Mouse (Mus musculus): ENCODE measurements around the gene Gas8.
A peak's percentile ranks its signal among the peaks of the same experiment; 100 is the strongest.
"Not testable (repeated sequence)": the region's sequence is repeated elsewhere in the genome, so short reads cannot be mapped to it uniquely, and the experiment has no call there.

Gas8 gene

GRCm38 (mm10) chr8:123518667-123519066, at the start of gene Gas8:
Gas8 (plus strand) TSS chr8:123518834.
- DNase-seq (ENCODE audit: low spot score in 2 of 2): peak; percentile 69

- DNase-seq (ENCODE audit: low spot score in 2 of 2): not testable (repeated sequence)
Observed at GRCm38 (mm10) chr8:123472991-123473390, 45.6 kb upstream of the Gas8 start.

DNA sequence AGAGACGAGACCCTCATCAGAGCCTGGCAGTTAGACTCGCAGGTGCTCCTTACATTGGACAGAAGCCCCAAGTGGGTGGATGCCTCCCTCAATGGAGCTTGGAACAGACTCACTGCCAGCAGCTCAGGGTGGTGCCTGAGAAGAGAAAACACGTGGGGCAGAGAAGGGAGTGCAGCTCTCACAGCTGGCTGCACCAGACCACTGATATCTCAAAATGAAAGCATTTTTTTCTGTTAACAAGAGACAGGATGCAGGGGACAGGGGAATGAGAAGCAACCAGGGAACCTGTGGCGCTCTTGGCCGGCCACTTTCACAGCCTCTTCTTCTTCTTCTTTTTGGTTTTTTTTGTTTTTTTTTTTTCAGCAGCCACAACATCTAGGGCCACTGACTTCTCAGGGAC, 44.1 kb upstream of the Gas8 start:
- not testable (repeated sequence) for DNase-seq (ENCODE audit: low spot score in 2 of 2)

GRCm38 (mm10) chr8:123476911-123477736, 41.5 kb upstream of the Gas8 start:
- peak in 1 of 2 experiments; percentile 7 for DNase-seq (ENCODE audit: low spot score in 2 of 2)

DNA sequence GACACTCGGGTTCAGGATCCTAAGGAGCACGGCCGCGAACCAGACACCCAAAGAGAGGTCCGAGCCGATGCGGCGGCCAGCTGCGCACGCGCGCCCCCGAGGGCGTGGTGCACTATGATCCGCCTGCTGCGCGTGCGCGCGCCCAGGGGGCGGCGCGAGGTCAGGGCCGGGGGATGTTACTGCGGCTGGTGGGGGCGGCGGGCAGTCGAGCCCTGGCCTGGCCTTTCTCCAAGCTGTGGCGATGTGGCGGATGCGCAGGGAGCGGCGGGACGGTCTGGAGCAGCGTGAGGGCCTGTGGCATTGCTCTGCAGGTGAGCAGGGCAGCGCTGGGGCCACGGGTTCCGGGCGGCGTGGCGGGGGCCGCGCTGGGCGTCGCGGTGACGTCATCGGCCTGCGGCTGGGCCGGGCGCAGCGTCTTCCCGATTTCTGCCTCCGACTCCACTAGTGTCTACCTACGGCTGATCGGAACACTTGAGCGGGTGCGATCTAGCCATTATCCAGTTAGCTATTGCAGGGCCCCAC, 40.8 kb upstream of the Gas8 start, which contains the start of gene Afg3l1:
Afg3l1 (plus strand) TSS at position 167 of the 522 bp plus-strand sequence.
- peak; percentile 90 to 94 for DNase-seq (ENCODE audit: low spot score in 2 of 2)

DNA sequence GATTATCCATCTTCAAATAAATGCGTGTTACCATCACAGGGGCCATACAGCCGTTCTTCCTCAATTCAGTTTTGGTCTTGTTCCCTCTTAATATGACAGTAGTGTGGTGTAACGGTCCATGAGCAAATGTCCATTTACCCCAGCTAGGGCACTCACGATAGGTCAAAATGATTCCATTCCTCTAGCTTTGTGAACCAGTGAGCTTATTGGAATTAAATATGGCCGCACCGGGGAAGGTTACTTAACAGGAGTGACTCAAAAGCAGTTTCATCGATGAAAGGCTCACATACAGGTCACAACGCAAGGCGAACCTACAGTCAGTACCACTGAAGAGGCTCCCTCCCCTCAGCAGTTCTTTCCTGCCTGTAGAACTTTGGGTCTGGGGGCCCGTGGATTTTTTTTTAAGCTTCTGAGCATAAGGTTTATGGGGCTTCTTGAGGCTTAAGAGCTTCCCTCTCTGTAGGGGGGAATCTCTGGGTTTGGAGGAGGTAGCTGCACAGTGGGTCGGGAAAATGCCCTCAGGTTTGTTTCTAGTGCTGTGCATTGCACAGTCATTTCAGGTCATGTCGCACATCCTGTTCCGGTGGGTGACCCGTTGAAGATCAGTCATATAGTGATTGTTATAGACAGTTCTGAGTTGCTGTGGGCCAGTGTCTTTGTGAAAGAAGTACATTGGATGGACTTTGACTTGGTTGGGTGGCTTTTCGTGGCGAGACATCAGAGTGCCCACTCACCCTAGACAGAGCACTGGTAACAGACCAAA, 40.0 kb upstream of the Gas8 start:
- peak in 1 of 2 experiments; percentile 12 for DNase-seq (ENCODE audit: low spot score in 2 of 2)

- DNase-seq (ENCODE audit: low spot score in 2 of 2): no peak
Observed at GRCm38 (mm10) chr8:123482627-123483026, 36.0 kb upstream of the Gas8 start.

- no peak for DNase-seq (ENCODE audit: low spot score in 2 of 2)
Observed at GRCm38 (mm10) chr8:123491280-123492075, 27.2 kb upstream of the Gas8 start.

DNA sequence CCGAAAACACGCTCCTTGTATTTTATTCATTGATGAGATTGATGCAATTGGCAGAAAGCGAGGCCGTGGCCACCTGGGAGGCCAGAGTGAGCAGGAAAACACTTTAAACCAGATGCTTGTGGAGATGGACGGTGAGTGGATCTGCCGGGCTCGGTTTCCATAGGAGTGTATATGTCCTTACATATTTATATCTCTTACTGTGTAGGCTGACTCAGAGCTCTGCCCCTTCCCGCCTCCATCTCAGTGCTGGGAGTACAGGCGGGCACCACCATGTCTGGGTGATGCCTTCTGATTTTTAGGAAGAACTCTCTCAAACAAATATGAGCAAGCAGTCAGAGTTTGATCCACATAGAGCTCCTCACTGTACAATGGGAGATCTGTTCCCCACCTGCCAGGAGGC, 25.7 kb upstream of the Gas8 start:
- no peak for DNase-seq (ENCODE audit: low spot score in 2 of 2)

DNA sequence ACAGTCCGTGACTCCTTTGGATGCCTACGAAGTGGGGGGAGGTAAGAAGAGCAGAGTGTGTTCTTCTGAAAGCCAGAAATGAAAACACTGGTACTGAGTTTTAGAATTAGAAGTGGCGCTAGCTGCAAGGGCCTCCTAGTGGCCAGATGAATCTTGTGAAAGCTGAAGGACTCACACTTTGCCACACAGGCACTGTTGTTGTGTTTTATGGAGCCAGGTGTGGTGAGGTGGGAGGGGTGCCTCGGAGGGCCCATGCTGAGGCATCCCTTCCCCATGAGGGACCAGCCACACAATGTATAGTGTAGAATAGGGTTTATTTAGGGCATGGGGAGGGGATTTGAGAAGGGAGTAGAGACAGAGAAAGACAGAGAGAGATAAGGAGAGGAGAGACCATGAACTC, 20.9 kb upstream of the Gas8 start:
- no peak for DNase-seq (ENCODE audit: low spot score in 2 of 2)

DNA sequence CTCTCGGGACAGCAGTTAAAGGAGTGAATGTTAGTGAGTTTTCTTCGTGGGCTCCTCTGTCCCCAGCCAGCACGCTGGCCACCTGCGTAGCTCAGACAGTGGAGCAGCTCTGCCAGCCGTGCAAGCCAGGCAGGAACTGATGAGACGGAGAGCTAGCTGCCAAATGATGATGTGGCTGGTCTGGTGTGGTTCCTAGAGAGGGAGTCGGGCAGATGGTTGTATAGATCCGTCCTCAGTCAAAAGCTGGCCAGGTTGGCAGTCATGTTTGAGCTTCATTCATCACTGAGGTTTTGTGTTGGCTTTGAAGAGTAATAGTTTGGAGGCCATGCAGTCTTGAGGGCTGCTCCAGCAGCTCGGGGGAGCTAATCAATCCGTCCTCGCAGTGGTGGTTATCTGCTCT, 19.7 kb upstream of the Gas8 start:
- no peak for DNase-seq (ENCODE audit: low spot score in 2 of 2)

DNA sequence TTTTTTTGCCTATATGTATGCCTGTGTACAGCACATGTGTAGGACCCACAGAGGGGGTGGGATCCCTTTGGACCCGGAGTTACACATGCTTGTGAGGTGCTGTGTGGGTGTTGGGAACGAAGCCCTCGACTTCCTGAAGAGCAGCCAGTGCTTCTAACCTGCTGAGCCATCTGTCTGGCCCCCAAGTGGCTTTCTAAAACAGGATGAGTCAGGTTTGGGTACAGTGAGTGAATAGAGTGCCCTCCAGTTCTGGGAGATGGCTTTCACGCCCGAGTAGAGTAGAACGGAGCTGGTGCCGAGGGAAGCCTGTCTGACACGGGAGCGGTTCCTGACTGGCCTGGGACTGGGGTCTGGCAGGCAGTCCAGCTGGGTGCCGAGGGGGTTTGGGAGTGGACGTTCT, 19.1 kb upstream of the Gas8 start:
- DNase-seq (ENCODE audit: low spot score in 2 of 2): no peak

DNA sequence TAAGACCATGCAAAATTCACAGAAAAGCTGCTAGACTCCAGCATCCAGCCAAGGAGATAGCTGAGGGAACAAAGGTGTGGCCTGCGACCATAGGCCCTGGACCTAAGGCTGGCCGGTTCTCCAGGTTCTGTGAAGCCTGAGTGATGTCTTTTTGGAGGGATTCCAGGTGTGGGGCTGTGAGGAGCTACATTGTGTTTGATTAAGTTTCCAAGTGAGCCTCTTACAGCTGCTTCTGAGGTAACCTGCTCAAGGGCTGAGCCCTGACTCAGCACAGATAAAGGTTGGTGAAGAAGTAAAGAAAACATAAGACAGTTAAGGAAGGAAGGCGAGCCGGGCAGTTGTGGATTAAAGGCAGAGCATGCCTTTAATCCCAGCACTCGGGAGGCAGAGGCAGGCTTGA, 16.4 kb upstream of the Gas8 start:
- DNase-seq (ENCODE audit: low spot score in 2 of 2): no peak

DNA sequence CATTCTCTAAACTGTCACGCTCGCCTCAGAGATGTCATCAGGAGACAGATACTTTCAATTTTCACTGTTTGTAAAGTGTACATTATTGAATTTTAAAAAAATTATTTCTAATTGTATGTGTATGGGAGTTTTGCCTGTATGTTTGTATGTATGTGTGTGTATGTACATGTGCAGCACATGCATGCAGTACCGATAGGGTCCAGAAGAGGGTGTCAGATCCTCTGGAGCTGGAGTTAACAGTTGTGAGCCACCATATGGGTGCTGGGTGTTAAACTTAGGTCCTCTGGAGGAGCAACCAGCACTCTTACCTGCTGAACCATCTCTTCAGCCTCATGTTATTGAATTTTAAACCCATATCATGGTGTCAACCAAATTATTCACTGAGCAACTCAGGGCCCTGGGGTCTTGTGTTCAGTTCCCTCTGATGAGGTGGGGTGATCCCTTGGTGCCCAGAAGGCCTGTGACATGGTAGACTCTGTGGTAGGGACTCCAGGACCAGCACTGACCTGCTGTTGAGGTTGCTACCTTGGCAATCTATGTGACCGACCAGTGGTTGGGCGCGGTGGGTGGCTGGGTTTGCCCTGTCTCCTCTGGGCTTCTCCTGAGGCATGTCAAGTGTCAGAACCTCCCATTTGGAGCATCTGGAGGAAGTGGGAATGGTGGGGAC, 14.7 kb upstream of the Gas8 start:
- DNase-seq (ENCODE audit: low spot score in 2 of 2): no peak

DNA sequence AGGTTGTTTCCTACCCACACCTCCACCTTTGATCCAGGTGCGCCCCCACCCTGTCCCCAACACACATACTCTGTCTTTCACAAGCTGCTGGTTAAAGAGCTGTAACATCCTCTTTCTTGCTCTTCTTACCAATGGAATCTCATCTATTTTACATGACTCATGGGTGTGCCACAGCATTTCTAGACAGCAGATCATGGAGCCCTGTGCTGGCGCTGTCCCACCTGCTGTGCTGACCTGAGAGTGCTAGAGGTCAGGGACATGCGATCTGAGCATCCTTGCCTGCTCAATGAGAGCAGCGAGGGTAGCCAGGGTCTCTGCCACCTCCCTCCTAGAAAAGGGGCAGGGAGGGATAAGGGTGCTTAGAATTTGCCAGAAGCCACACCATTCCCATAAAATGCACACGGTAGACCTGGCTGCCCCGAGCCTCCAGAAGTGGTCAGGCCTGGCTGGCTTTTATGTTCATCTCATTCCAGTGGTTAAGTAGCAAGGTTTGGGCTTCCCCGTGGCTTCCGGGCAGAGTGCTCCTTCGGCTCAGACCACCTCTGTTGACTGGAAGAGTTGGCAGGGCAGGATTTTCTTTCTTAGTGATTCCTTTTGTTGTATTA, 13.9 kb upstream of the Gas8 start:
- DNase-seq (ENCODE audit: low spot score in 2 of 2): no peak

- no peak for DNase-seq (ENCODE audit: low spot score in 2 of 2)
Observed at GRCm38 (mm10) chr8:123505267-123505666, 13.4 kb upstream of the Gas8 start.

GRCm38 (mm10) chr8:123505695-123506094, 12.9 kb upstream of the Gas8 start:
- DNase-seq (ENCODE audit: low spot score in 2 of 2): no peak

- no peak for DNase-seq (ENCODE audit: low spot score in 2 of 2)
Observed at GRCm38 (mm10) chr8:123507153-123507552, 11.5 kb upstream of the Gas8 start.

- no peak for DNase-seq (ENCODE audit: low spot score in 2 of 2)
Observed at GRCm38 (mm10) chr8:123510819-123511218, 7.8 kb upstream of the Gas8 start.

GRCm38 (mm10) chr8:123514136-123514535, 4.5 kb upstream of the Gas8 start:
- DNase-seq (ENCODE audit: low spot score in 2 of 2): no peak

Measured in spleen, postnatal 36 days (tissue).